Mouse (Mus musculus): ENCODE data around the gene Lcn10. TPM values are rescaled to one million over a fixed set of nuclear protein-coding genes. Genes with fewer than 3 reads are reported as not detected.

The Lcn10 gene
- not detected in 2 replicates for polyA plus RNA-seq (2015; fragmentation: Nextera tagmentation; extraction: Ambion mirVana)

DNA sequence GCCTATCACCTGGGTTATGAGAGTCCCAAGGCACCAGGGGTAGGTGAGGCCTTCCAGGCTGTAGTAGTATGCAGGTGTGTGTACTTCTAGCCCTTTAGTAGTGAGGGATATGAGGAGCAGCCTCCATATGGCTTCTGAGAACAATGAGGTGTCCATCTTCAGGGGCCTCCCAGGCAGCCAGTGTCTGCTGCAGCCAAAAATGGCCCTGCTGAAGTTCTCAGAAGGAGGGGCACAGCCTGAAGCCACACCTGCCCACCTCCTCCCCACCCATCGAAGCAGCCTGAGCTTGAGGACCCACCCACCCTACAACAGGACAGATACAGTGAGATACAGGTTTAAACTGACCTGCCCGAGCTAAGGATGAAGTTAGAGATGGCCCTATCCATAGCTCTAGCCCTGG is at the start of gene Lcn10:
Gene Lcn10, plus strand, starts transcription at position 301 of the 400 bp plus-strand sequence.
- Histone ChIP-seq H3K27me3 (replicated peaks; ENCODE audit: control insufficient read depth, insufficient read depth, low read length) (no peaks in the 10 kb centered on the region), H3K4me2 (ENCODE audit: low read length) (no peak within 1 kb of the TSS), H3K9ac (replicated peaks; ENCODE audit: low read depth, low read length) (no peak within 1 kb of the TSS), H3K4me1 (replicated peaks; ENCODE audit: control insufficient read depth, insufficient read depth, low read length) (no peaks in the 10 kb centered on the region), H3K27ac (ENCODE audit: low read length) (no peak within 1 kb of the TSS), H3K36me3 (ENCODE audit: control insufficient read depth, insufficient read depth) (no peaks in the 10 kb centered on the region), H3K9me3 (ENCODE audit: control insufficient read depth, low read length) (no peaks in the 10 kb centered on the region), H3K4me3 (replicated peaks; ENCODE audit: low read length) (no peak within 1 kb of the TSS)
- 78% methylated on average over 2 of the region's 2 CpGs for WGBS
- no peak for ATAC-seq

DNA sequence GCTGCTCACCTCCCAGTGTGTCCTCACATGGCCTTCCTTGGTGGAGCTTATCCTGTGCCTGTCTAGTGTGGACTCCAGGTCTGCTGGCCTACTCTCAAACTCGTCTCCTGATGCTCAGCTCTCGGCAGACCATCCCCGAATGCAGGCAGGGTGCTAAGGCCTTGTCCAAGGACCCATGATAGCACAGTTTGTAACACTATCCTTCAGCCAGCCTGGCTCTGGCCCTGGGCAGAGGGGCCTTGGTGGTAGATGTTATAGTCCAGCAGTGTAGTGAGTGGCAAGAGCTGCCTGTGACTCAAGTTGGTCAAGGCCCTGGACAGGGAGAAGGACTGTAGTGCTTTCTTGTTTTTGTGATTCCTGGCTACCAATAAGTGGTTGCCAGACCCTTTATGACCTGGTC is 48.9 kb upstream of the Lcn10 start:
- H3K36me3 ChIP-seq (ENCODE audit: control insufficient read depth, insufficient read depth), result no peaks in the 10 kb centered on the region
- H3K27me3 ChIP-seq (replicated peaks; ENCODE audit: control insufficient read depth, insufficient read depth, low read length), result no peaks in the 10 kb centered on the region
- H3K4me1 ChIP-seq (replicated peaks; ENCODE audit: control insufficient read depth, insufficient read depth, low read length), result no peaks in the 10 kb centered on the region
- 84% methylated on average over 3 of the region's 3 CpGs for WGBS
- no peak overlapping the region for H3K27ac ChIP-seq (ENCODE audit: low read length)
- ATAC-seq, result no peak
- H3K9me3 ChIP-seq (ENCODE audit: control insufficient read depth, low read length), result no peaks in the 10 kb centered on the region
- H3K9ac ChIP-seq (replicated peaks; ENCODE audit: low read depth, low read length), result no peak overlapping the region
- no peak overlapping the region for H3K4me3 ChIP-seq (replicated peaks; ENCODE audit: low read length)
- H3K4me2 ChIP-seq (ENCODE audit: low read length), result no peak overlapping the region

DNA sequence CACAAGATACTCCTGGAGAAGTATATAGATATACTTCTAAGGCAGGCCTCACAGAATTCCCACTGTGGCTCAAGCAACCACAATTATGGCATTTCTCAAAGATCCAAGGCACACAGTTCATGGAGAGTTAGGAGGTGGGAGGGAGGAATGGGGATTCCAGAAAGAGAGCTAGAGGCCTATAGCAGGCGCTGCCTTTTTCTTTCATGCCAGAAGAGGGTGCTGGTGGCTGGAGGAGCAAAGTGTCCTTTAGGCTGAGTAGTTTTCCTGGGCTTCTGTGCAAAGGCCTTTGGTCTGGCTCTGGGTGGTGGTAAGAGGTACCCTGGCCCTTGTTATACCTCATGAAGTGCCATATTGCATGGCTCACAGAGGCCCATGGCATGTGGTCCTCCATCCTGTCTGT is 48.5 kb upstream of the Lcn10 start:
- H3K9me3 ChIP-seq (ENCODE audit: control insufficient read depth, low read length), result no peaks in the 10 kb centered on the region
- WGBS, result 44% methylated on average over 1 of the region's 1 CpGs
- ATAC-seq, result no peak

DNA sequence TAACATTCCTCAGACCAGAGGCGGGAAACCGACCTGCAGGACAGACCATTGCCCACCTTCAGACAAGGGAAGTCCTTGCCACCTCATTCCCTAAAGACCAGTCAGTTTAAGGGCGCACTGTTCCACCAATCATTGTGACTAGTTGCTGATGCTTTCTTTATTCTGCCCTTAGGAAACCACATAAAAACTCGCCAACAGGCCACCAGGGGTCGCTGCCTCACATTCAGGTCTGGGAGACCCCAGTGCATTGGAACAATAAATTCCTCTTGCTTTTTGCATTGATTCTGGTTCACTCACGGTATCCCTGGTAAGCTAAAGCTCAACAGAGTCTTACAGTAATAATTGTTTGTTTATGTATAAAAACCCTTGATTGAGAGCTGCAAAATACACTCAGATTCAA is 42.6 kb upstream of the Lcn10 start:
- Histone ChIP-seq H3K27ac (ENCODE audit: low read length) (no peak overlapping the region), H3K27me3 (replicated peaks; ENCODE audit: control insufficient read depth, insufficient read depth, low read length) (no peaks in the 10 kb centered on the region), H3K36me3 (ENCODE audit: control insufficient read depth, insufficient read depth) (no peaks in the 10 kb centered on the region), H3K9ac (replicated peaks; ENCODE audit: low read depth, low read length) (no peak overlapping the region), H3K9me3 (ENCODE audit: control insufficient read depth, low read length) (no peaks in the 10 kb centered on the region), H3K4me2 (ENCODE audit: low read length) (no peak overlapping the region), H3K4me3 (replicated peaks; ENCODE audit: low read length) (no peak overlapping the region), H3K4me1 (replicated peaks; ENCODE audit: control insufficient read depth, insufficient read depth, low read length) (no peaks in the 10 kb centered on the region)
- WGBS, result 11% methylated on average over 6 of the region's 6 CpGs
- ATAC-seq, result no peak

More for the DNA sequence above, 48.5 kb upstream of the Lcn10 start:
- Histone ChIP-seq H3K9ac (replicated peaks; ENCODE audit: low read depth, low read length) (no peak overlapping the region), H3K27me3 (replicated peaks; ENCODE audit: control insufficient read depth, insufficient read depth, low read length) (no peaks in the 10 kb centered on the region), H3K36me3 (ENCODE audit: control insufficient read depth, insufficient read depth) (no peaks in the 10 kb centered on the region), H3K4me2 (ENCODE audit: low read length) (no peak overlapping the region), H3K27ac (ENCODE audit: low read length) (no peak overlapping the region), H3K4me3 (replicated peaks; ENCODE audit: low read length) (no peak overlapping the region), H3K4me1 (replicated peaks; ENCODE audit: control insufficient read depth, insufficient read depth, low read length) (no peaks in the 10 kb centered on the region)

DNA sequence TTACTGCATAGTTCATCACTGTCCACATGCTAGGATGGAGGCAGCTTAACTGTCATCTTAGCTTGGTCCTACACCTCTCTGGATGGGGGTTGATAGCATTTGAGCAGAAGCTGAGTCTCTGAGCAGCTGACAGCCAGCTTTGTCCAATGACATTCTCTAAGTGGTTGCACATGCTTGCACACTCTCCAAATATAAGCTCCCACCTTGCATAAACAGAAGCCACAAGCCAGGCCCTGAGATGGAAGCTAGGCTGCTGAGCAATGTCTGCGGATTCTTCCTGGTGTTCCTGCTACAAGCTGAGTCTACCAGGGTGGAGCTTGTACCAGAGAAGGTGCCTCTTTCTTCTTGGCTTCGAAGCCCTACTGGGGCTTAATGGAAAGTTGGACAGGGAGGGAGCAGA is 29.6 kb upstream of the Lcn10 start, which contains the start of gene Lcn8:
Gene Lcn8, plus strand, starts transcription at position 219 of the 400 bp plus-strand sequence.
- 66% methylated on average over 2 of the region's 2 CpGs for WGBS
- no peaks in the 10 kb centered on the region for H3K27me3 ChIP-seq (replicated peaks; ENCODE audit: control insufficient read depth, insufficient read depth, low read length)
- ATAC-seq, result no peak
- H3K4me2 ChIP-seq (ENCODE audit: low read length), result no peak within 1 kb of the TSS
- H3K9ac ChIP-seq (replicated peaks; ENCODE audit: low read depth, low read length), result no peak within 1 kb of the TSS
- H3K27ac ChIP-seq (ENCODE audit: low read length), result no peak within 1 kb of the TSS
- no peaks in the 10 kb centered on the region for H3K9me3 ChIP-seq (ENCODE audit: control insufficient read depth, low read length)
- no peak within 1 kb of the TSS for H3K4me3 ChIP-seq (replicated peaks; ENCODE audit: low read length)
- no peaks in the 10 kb centered on the region for H3K36me3 ChIP-seq (ENCODE audit: control insufficient read depth, insufficient read depth)
- H3K4me1 ChIP-seq (replicated peaks; ENCODE audit: control insufficient read depth, insufficient read depth, low read length), result no peaks in the 10 kb centered on the region

DNA sequence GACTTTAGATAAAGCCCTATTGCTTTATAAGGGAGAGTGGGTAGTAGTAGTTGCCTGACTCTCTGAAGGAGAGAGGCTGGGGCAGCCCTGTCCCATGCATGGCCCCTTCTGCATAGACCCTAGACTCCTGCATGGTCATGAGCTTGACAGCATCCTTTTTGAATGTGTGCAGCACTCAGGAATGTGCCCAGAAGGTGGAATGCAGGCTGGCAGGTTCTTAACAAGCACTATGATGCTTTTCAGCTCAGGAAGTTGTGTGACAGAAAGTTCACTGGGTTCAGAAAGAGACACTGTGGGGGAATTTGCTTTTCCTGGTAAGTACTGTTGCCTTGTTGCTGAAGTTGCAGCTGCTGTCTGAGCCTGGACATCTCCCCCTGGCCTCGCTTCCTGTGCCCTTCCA is 28.0 kb upstream of the Lcn10 start:
- H3K36me3 ChIP-seq (ENCODE audit: control insufficient read depth, insufficient read depth), result no peaks in the 10 kb centered on the region
- H3K4me3 ChIP-seq (replicated peaks; ENCODE audit: low read length), result no peak overlapping the region
- ATAC-seq, result no peak
- H3K9ac ChIP-seq (replicated peaks; ENCODE audit: low read depth, low read length), result no peak overlapping the region
- no peaks in the 10 kb centered on the region for H3K27me3 ChIP-seq (replicated peaks; ENCODE audit: control insufficient read depth, insufficient read depth, low read length)
- H3K9me3 ChIP-seq (ENCODE audit: control insufficient read depth, low read length), result no peaks in the 10 kb centered on the region
- no peak overlapping the region for H3K27ac ChIP-seq (ENCODE audit: low read length)
- no peak overlapping the region for H3K4me2 ChIP-seq (ENCODE audit: low read length)
- no peaks in the 10 kb centered on the region for H3K4me1 ChIP-seq (replicated peaks; ENCODE audit: control insufficient read depth, insufficient read depth, low read length)
- WGBS, result 65% methylated on average over 1 of the region's 1 CpGs

DNA sequence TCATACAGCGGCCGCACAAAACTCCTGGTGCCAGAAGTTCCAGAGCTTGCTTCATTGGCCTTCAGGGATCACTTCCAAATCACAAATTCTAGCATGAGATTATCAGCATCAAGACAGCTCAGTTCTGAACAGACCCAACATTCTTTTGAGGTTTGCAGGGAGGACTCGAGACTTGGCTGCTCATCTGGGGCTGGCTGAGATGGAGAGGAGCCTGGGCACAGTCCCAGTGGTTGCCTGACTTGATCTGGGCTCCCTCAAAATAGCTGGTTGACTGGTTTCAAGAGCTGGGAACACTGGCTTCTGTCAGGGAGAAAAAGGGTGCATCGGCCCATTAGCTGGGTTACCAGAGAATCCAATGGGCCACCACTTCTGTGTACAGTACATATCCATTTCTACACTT is 25.8 kb upstream of the Lcn10 start:
- no peak overlapping the region for H3K4me2 ChIP-seq (ENCODE audit: low read length)
- H3K27me3 ChIP-seq (replicated peaks; ENCODE audit: control insufficient read depth, insufficient read depth, low read length), result no peaks in the 10 kb centered on the region
- no peaks in the 10 kb centered on the region for H3K4me1 ChIP-seq (replicated peaks; ENCODE audit: control insufficient read depth, insufficient read depth, low read length)
- no peaks in the 10 kb centered on the region for H3K36me3 ChIP-seq (ENCODE audit: control insufficient read depth, insufficient read depth)
- no peak overlapping the region for H3K9ac ChIP-seq (replicated peaks; ENCODE audit: low read depth, low read length)
- H3K27ac ChIP-seq (ENCODE audit: low read length), result no peak overlapping the region
- ATAC-seq, result no peak
- H3K4me3 ChIP-seq (replicated peaks; ENCODE audit: low read length), result no peak overlapping the region
- 84% methylated on average over 4 of the region's 4 CpGs for WGBS
- H3K9me3 ChIP-seq (ENCODE audit: control insufficient read depth, low read length), result no peaks in the 10 kb centered on the region

DNA sequence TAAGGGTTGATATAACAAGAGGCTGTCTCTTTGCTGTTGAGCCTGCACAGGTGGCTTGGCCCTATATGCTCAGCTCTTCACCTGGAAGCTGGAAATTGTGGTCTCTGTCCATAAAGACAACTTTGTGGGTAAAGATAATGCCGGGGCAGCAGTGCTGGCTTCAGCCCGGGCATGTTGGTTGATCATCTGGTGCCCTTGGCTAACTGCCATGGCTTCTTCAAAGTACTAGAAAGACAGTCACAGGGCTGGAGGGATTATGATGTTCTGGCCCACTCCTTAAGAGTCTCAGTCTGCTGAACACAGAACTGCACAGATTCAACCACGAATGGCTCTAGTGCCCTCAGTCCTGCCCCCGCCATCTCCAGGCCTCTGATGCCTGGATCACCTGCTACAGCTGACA is 25.3 kb upstream of the Lcn10 start:
- H3K27ac ChIP-seq (ENCODE audit: low read length), result no peak overlapping the region
- 66% methylated on average over 4 of the region's 4 CpGs for WGBS
- no peak for ATAC-seq
- no peak overlapping the region for H3K4me3 ChIP-seq (replicated peaks; ENCODE audit: low read length)
- no peaks in the 10 kb centered on the region for H3K36me3 ChIP-seq (ENCODE audit: control insufficient read depth, insufficient read depth)
- no peaks in the 10 kb centered on the region for H3K9me3 ChIP-seq (ENCODE audit: control insufficient read depth, low read length)
- no peaks in the 10 kb centered on the region for H3K4me1 ChIP-seq (replicated peaks; ENCODE audit: control insufficient read depth, insufficient read depth, low read length)
- H3K27me3 ChIP-seq (replicated peaks; ENCODE audit: control insufficient read depth, insufficient read depth, low read length), result no peaks in the 10 kb centered on the region
- no peak overlapping the region for H3K9ac ChIP-seq (replicated peaks; ENCODE audit: low read depth, low read length)
- H3K4me2 ChIP-seq (ENCODE audit: low read length), result no peak overlapping the region

DNA sequence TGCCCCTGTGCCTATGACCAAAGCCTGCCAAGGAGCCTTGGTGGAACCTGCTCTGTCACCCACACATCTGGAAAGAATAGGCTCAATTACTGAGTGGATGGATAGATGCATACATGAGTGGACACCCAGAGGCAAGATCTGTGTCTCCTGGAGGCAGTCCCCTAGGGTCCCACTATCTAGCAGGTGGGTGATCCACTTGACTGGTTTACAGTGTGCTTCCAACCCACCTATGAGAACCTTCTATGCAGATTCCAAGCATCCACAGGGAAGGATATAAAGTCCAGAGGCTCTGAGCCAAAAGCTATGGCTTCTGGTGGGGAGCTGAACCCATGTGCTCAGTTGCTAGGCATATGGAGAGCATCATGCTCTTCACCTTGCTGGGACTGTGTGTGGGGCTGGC is 24.9 kb upstream of the Lcn10 start, which contains the start of gene Lcn5:
Gene Lcn5, plus strand, starts transcription at position 301 of the 400 bp plus-strand sequence.
- Histone ChIP-seq H3K4me1 (replicated peaks; ENCODE audit: control insufficient read depth, insufficient read depth, low read length) (no peaks in the 10 kb centered on the region), H3K4me2 (ENCODE audit: low read length) (no peak within 1 kb of the TSS), H3K9me3 (ENCODE audit: control insufficient read depth, low read length) (no peaks in the 10 kb centered on the region), H3K9ac (replicated peaks; ENCODE audit: low read depth, low read length) (no peak within 1 kb of the TSS), H3K36me3 (ENCODE audit: control insufficient read depth, insufficient read depth) (no peaks in the 10 kb centered on the region), H3K27me3 (replicated peaks; ENCODE audit: control insufficient read depth, insufficient read depth, low read length) (no peaks in the 10 kb centered on the region), H3K4me3 (replicated peaks; ENCODE audit: low read length) (no peak within 1 kb of the TSS), H3K27ac (ENCODE audit: low read length) (no peak within 1 kb of the TSS)
- no peak for ATAC-seq

DNA sequence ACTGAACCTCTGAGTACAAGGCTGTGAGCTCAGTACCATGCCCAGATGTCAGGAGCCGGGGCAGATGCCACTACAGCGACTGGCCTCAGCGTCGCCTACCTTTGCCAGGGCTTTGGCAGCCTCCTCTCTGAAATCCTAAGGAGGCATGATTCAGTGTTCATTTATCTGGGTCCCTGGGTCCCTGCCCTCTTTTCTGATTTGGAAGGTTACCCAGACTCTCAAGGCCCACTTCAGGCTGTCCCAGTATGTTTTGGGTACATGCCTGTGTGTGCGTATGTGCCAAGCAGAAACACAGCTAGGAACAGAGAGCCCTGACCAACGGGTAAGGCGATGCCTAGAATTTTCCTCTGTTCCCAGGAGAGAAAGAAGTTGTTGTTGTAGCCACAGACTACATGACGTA is 22.2 kb upstream of the Lcn10 start:
- WGBS, result 94% methylated on average over 8 of the region's 8 CpGs
- H3K4me3 ChIP-seq (replicated peaks; ENCODE audit: low read length), result no peak overlapping the region
- no peaks in the 10 kb centered on the region for H3K27me3 ChIP-seq (replicated peaks; ENCODE audit: control insufficient read depth, insufficient read depth, low read length)

More for the DNA sequence above, 22.2 kb upstream of the Lcn10 start:
- H3K27ac ChIP-seq (ENCODE audit: low read length), result no peak overlapping the region
- H3K4me1 ChIP-seq (replicated peaks; ENCODE audit: control insufficient read depth, insufficient read depth, low read length), result no peaks in the 10 kb centered on the region
- H3K9me3 ChIP-seq (ENCODE audit: control insufficient read depth, low read length), result no peaks in the 10 kb centered on the region
- no peaks in the 10 kb centered on the region for H3K36me3 ChIP-seq (ENCODE audit: control insufficient read depth, insufficient read depth)
- ATAC-seq, result no peak
- H3K9ac ChIP-seq (replicated peaks; ENCODE audit: low read depth, low read length), result no peak overlapping the region
- no peak overlapping the region for H3K4me2 ChIP-seq (ENCODE audit: low read length)
